Mouse (Mus musculus): ENCODE data around the gene Rgma.

Gene Rgma

DNA sequence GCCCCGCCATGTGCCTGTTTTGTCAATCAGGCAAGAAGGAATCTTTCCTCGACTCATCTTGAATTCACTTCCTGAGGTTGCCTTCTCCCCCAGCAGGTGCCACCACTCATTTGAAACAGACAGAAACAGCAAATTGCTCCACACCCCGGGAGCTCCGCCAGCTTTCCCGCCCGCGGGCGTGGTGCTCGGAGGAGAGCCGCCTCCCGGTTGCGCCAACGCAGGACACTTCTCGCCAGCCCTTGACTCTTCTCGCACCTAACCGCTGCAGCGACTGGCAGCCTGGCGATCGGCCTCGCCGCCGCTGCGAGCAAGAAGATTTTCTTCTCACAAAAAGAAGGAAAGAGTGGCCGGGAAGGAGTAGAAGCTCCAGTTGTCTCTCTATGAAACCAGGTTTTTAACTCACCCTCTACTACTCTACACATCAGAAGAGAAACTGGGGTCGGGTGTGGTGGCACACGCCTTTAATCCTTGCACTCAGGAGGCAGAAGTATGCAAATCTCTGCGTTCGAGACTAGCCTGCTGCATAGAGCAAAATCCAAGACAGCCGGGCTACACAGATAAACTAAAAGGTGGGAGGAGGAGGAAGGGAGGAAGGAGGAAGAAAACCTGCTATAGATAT, 2.8 kb upstream of the Rgma start:
- peak; percentile 72 for DNase-seq

DNA sequence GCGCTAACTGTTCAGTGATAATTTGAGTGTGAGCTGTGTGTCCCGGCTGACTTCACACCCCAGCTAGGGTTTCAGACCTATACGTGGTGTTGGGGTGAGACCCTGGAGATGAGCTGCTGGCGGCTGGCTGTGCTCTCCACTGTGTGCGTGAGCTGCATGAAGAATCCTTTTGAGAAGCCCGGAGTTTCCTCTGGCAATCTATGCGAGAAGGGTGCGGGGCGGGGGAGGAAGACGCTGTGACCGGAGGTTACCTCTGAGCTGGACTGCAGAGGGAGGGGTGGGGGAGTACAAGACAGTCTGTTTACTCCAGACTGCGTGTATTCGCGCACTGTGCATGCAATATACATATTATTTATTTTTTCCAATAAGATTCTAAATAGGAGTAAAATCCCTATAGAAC, 582 bp upstream of the Rgma start:
- peak; percentile 88 for DNase-seq

- DNase-seq = peak; percentile 92
Measured at GRCm38 (mm10) chr7:73376101-73377001, 1.0 kb downstream of the Rgma start.

- DNase-seq = no peak
Measured at GRCm38 (mm10) chr7:73377307-73377706, 2.0 kb downstream of the Rgma start.

GRCm38 (mm10) chr7:73378034-73378433, 2.7 kb downstream of the Rgma start:
- DNase-seq = no peak

DNA sequence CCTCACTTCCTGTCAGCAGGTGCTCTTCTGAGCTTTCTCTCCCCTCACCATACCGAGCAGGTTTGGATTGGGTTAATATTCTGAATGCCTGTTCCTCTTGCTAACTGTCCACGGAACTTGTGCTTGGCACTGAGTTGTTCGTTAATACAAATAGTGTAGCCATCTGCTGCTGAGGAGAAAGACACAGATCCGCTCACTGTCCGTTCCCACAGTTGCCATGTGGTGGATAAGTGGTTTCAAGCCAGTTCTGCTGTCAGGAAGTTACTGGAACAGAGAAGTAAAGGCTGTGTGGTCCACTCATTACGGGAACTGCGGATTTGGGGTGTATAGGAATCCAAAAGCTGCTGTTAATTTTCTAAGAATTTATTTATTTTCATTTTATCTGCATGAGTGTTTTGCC, 7.5 kb downstream of the Rgma start:
- no peak for DNase-seq

- DNase-seq = no peak
Measured at GRCm38 (mm10) chr7:73388866-73389265, 13.6 kb downstream of the Rgma start.

DNA sequence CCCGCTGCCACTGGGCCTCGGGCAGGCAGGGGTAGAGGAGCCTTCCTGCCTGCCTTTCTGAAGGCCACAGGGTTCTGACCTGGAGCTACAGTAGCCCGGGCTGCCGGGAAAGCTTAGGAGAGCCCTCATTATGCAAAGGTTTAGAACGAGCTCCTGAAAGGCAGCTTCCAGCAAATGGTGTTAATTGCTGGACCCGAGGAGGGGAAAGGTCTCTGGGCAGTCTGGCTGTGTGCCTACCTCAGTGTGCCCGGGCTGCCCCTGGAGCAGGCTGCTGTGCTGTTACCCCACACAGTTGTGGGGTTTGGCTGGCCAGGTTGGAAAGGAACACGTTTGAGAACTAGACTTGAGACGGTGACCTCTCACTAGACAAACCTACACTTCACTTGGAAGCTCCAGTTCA, 14.1 kb downstream of the Rgma start:
- no peak for DNase-seq

GRCm38 (mm10) chr7:73389871-73390294, 14.6 kb downstream of the Rgma start:
- DNase-seq = peak; percentile 82

GRCm38 (mm10) chr7:73390426-73391001, 15.2 kb downstream of the Rgma start:
- peak; percentile 57 for DNase-seq

DNA sequence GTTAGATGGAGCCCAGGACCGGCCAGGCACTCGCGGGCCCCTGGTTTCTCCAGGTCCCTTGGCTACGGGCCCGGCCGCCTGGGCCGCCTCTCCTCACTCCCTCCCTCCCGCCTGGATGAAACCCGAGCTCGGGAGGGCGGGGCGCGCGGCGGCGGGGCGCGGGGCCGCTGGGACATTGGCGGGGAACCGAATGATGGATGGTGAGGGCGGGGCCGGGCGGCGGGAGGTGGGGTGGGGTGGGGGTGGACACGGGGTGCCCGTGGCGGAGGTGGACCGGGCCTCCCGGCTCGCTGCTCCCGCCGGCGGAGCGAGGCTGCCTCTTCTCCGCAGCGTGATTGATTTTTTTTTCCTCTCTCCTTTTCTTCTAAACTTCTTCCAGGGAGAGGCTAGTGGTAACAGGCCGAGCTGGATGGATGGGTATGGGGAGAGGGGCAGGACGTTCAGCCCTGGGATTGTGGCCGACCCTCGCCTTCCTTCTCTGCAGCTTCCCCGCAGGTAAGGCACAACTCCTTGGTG, 15.8 kb downstream of the Rgma start:
- DNase-seq = peak; percentile 95

DNA sequence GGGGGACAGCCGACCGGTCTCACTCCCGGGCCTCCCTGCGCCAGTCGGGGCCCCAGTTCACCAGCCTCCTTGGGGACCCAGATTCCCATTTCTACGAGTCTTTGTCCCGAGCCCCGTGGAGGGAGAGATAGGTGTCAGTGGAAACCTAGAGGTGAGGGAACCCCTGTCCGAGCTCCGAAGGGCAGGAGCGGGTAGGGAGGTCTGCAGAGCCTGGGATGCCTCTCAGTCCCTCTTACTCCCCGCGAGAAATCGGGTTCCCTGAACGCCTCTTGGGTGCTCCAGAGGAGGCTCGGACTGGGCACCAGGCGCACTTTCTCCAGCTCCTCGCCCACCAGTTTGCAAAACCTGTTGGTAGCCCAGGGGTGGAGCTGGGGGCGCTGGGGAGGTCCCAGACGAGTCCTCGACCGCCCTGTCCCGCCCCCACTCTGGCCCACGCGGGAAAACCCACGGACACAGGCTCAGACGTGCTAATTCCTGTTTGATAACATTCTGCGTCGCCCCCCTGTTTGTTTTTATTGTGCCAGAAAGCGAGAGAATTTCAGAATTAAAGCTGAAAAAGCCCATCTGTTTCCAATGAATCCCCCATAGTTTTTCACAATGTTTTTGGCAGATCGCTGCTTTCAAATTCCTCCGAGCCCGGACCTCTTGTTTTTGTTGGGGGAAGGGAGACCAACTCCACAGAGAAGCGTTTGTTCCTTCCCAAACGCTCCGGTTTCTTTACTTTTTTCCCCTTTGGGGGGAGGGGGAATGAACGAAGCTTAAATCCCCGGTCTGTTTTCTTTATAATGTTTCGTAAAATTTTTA, 16.4 kb downstream of the Rgma start:
- peak; percentile 86 for DNase-seq

DNA sequence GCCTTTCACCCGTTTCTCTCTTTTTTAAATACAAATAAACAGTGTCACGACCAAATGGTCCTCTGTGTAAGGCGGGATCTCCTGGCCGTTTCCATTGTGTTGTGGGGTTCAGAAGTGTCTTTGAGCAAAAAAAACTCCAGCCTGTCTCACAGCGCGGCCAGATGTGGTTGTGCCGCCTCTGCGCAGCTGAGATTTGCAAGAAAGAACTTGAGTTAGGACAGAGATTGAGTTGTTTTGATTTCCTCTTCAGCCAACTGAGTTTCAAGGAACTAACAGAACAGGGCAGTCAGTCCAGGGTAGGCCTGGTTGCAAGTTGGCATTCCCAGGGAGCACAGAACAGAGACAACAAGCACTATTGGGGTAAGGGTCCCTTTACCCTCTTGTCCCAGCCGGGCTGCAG, 17.1 kb downstream of the Rgma start:
- DNase-seq = peak; percentile 73

DNA sequence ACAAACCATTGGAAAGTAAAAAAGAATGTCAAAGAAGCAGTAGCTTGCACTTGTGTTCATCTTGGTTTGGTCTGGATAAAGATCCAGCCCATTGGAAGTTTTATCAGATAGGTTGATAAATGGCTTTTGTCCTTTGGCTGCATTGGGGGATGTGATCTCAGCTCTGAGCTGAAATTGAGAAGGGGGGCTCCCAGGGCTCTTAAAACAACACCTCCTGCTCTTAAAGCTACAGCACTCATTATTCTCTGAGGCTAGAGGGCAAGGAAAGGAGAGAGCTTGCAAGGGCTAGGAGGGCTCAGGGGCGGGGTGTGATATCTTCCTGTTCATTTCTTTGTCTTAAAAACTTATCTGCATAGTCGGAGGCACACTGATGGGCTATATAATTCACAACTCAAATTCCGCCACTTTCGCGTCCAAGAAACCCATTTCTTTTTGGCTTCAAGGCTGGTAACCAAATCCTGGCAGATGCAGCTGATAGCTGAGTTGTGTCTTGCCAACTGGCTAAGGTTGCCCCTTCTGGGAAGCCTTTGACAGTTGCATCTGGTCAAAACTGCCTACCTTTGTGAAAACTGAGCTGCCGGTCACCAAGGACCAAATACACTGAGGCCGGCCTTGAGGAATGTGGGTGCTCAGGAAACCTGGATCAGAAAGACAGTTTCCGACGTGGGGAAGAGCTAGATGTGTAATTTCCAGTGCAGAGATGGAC, 18.2 kb downstream of the Rgma start:
- DNase-seq = peak; percentile 74

DNA sequence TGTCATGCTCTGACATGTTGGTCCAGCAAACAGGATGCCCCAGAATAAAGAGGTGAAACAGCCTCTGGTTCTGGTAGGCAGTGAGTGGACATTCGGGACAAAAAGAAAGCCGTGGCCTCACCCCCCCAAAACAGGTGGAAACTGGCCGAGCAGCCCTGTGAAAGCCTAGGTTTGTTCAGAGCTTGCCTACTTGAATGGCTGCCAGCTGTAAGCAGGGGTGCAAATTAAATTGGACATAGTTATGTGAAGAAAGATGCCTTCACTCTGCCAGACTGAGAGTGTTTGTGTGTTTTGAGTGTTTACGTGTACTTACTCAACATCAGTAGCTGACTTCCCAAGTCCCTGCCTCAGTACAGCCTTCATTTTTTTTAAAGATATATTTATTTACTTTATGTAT, 18.7 kb downstream of the Rgma start:
- no peak for DNase-seq

DNA sequence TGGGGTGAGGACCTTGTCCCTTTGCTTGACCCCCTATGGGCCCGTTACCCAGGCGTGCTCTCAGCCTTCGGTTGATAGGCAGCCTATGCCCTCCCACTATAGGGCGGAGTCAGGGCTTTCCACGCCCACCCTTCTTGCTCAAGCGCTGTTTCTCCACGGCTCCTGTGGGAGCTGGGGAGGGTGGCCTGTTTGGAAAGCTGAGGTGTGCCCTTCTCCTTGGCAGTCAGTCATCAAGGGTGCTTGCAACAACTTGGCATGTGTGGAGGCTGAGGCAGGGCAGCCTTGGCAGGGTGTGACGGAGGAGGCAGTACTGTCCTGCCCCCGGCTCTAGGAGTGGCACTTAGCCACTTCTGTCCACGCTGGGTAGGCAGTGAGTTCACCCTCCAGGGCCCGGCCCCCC, 23.0 kb downstream of the Rgma start:
- DNase-seq = peak; percentile 84

DNA sequence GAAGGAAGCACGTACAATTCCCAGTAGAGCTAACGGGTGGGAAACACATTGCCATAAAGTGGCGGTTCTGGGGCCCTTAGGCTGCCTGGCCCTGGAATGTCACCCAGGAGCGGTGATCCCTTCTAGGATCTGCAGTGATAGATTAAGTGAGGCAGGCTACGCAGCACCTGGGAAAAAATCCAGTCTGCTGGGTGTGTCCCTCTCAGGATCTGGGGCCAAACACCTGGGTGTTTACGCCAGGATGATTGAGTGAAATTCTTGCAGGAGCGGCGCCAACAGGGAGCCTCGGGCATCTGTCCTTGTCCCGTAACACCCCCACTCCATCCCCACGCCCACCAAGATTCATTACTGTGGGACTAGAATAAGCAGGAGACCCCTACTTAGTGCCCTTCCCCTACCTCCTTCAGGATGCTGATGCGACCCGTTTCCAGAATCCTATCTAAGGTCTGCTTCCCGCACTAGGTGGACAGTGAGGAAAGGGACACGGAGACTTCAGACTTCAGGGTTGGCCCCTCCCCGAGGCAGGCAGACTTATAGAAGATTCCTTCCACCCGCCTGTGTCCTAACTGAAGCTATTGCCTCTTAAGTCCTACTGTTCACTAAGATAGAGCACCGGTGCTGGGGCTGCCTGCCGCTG, 23.6 kb downstream of the Rgma start:
- DNase-seq = no peak

- peak; percentile 91 for DNase-seq
Measured at GRCm38 (mm10) chr7:73399501-73400044, 24.3 kb downstream of the Rgma start.

DNA sequence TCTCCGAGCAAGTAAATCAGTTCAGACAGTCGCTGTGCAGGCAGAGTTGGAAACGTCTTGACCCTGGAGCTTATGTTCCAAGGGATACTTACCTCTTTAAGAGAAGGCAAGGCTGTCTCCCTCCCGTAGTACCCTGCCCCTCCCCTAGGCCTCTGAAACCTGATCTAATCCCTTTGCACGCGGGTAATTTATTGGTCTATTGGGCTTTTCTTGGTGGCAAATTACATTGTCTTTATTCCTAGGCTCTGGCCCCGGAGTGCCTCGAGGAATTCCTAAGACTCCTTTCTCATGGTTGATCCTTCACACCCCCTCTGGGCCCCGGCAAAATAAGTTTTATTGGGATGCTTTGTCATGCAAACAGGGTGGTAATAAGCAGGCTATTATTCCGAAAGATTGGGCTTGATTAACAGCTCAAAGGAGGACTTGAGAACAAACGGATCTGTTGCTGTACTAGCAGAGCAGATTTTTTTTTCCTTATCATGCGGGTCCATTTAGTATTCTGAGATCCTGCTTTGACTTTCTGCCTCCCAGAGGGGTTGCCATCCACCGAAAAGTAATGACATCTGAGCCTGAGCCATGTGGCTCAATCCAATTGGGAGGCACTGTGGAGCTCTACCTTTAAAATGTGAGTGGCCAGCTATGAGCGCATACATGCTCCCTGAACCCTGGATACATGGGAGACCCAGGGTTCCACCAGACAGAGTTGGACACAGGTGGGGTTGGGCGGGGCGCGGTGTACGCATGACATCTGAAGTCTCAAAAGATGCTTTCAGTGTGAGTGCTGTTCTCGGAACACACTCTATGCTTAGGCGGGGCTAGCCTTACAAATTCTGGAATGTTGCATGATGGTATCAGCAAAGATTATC, 25.0 kb downstream of the Rgma start:
- DNase-seq = peak; percentile 87

DNA sequence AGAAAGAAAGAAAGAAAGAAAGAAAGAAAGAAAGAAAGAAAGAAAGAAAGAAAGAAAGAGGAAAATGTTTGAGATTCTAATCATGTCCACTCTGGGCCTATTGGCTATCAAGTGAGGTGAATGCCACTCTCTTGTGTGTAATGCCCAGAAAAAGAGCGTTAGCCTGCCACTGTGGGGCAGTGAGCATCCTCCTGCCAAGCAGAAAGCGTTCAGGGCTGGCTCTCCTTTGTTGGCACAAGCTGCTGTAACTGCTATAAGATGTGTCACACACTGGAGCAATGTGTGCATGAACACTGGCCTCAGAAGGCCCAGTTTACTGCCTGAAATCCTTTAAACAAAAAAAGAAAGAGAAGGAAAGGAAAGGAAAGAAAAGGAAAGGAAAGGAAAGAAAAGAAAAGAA, 26.8 kb downstream of the Rgma start:
- no peak for DNase-seq

Measured in embryo, embryonic 11 days (tissue).